Mouse (Mus musculus) brain, embryonic 18.5 days (tissue): Measurements from ENCODE around the gene Tnfaip8l3.
A peak's percentile ranks its signal among the peaks of the same experiment; 100 is the strongest.
"Not testable (repeated sequence)": the region's sequence is repeated elsewhere in the genome, so short reads cannot be mapped to it uniquely, and the experiment has no call there.

ENCODE experiments used
- DNase-seq: peaks from one replicate; pipeline ENCODE4 v3.0.0-alpha.2; 2012; ENCODE audit warnings: low read depth, low spot score

Tnfaip8l3 gene

GRCm38 (mm10) chr9:54068032-54068649 lies at the start of gene Tnfaip8l3:
TSS of gene Tnfaip8l3 (minus strand) at chr9:54068388.
- DNase-seq = no peak

- DNase-seq = peak; percentile 8
Measured at GRCm38 (mm10) chr9:54112726-54113125, 44.5 kb upstream of the Tnfaip8l3 start.

- DNase-seq = no peak
Measured at GRCm38 (mm10) chr9:54098636-54099035, 30.4 kb upstream of the Tnfaip8l3 start.

- no peak for DNase-seq
Measured at GRCm38 (mm10) chr9:54097091-54097490, 28.9 kb upstream of the Tnfaip8l3 start.

GRCm38 (mm10) chr9:54084245-54084644 lies 16.1 kb upstream of the Tnfaip8l3 start:
- no peak for DNase-seq

- DNase-seq = no peak
Measured at GRCm38 (mm10) chr9:54077740-54078139, 9.6 kb upstream of the Tnfaip8l3 start.

- DNase-seq = no peak
Measured at GRCm38 (mm10) chr9:54074901-54075300, 6.7 kb upstream of the Tnfaip8l3 start.

- DNase-seq = no peak
Measured at GRCm38 (mm10) chr9:54073688-54074087, 5.5 kb upstream of the Tnfaip8l3 start.

GRCm38 (mm10) chr9:54071474-54072095 lies 3.4 kb upstream of the Tnfaip8l3 start:
- no peak for DNase-seq

- DNase-seq = no peak
Measured at GRCm38 (mm10) chr9:54069204-54069603, 1.0 kb upstream of the Tnfaip8l3 start.

GRCm38 (mm10) chr9:54068777-54069176 lies 589 bp upstream of the Tnfaip8l3 start:
- no peak for DNase-seq

GRCm38 (mm10) chr9:54067642-54068031 lies 551 bp downstream of the Tnfaip8l3 start:
- no peak for DNase-seq

GRCm38 (mm10) chr9:54064836-54065235 lies 3.4 kb downstream of the Tnfaip8l3 start:
- DNase-seq = no peak

GRCm38 (mm10) chr9:54063655-54064054 lies 4.5 kb downstream of the Tnfaip8l3 start:
- no peak for DNase-seq

GRCm38 (mm10) chr9:54061666-54062065 lies 6.5 kb downstream of the Tnfaip8l3 start:
- no peak for DNase-seq

- DNase-seq = no peak
Measured at GRCm38 (mm10) chr9:54051298-54052068, 16.7 kb downstream of the Tnfaip8l3 start.

GRCm38 (mm10) chr9:54048978-54049377 lies 19.2 kb downstream of the Tnfaip8l3 start:
- DNase-seq = no peak

GRCm38 (mm10) chr9:54043067-54043466 lies 25.1 kb downstream of the Tnfaip8l3 start:
- DNase-seq = no peak

- peak; percentile 14 for DNase-seq
Measured at GRCm38 (mm10) chr9:54037717-54038116, 30.5 kb downstream of the Tnfaip8l3 start.

GRCm38 (mm10) chr9:54034691-54035090 lies 33.5 kb downstream of the Tnfaip8l3 start:
- DNase-seq = no peak

- DNase-seq = no peak
Measured at GRCm38 (mm10) chr9:54022795-54023194, 45.4 kb downstream of the Tnfaip8l3 start.

- DNase-seq = no peak
Measured at GRCm38 (mm10) chr9:53994528-53994927, 73.7 kb downstream of the Tnfaip8l3 start.

GRCm38 (mm10) chr9:53992567-53992966 lies 75.6 kb downstream of the Tnfaip8l3 start:
- DNase-seq = not testable (repeated sequence)
